Mouse (Mus musculus) heart, embryonic 16.5 days (tissue): ENCODE data around the gene Farp1. TPM values are rescaled to one million over a fixed set of nuclear protein-coding genes. Genes with fewer than 3 reads are reported as not detected.
A peak's percentile ranks its signal among the peaks of the same experiment; 100 is the strongest.

Experiments used
- ATAC-seq: fragments of 200-750 bp; cut with Nextera tagmentation; replicated peaks from 2 replicates; pipeline ENCODE4 v1.8.0; 2017; ENCODE audit warnings: moderate number of reproducible peaks; ENCODE audit not compliant: insufficient read depth, low FRiP score; ENCODE audit errors: extremely low read depth
- H3K27ac ChIP-seq: fragments of 300-500 bp; sonication (generic); 2 replicates; pipeline ENCODE4 v1.5.1; 2014; ENCODE audit warnings: mild to moderate bottlenecking, low read length, control low read depth, moderate library complexity
- H3K27me3 ChIP-seq: fragments of 300-500 bp; sonication (generic); 2 replicates; pipeline ENCODE4 v1.6.1; 2014; ENCODE audit warnings: low read length, mixed read lengths; ENCODE audit not compliant: control insufficient read depth, insufficient read depth
- H3K36me3 ChIP-seq: fragments of 300-500 bp; sonication (generic); 2 replicates; pipeline ENCODE4 v1.6.1; 2014; ENCODE audit not compliant: control insufficient read depth, insufficient read depth
- H3K4me1 ChIP-seq: fragments of 300-500 bp; sonication (generic); 2 replicates; pipeline ENCODE4 v1.6.1; 2014; ENCODE audit warnings: low read length, mixed read lengths; ENCODE audit not compliant: control insufficient read depth, insufficient read depth
- H3K4me2 ChIP-seq: fragments of 300-500 bp; sonication (generic); 2 replicates; pipeline ENCODE4 v1.6.1; 2014; ENCODE audit warnings: low read depth, mild to moderate bottlenecking, control low read depth, low read length
- H3K4me3 ChIP-seq: fragments of 300-500 bp; sonication (generic); 2 replicates; pipeline ENCODE4 v1.5.1; 2014; ENCODE audit warnings: mild to moderate bottlenecking, control low read depth, low read length
- H3K9ac ChIP-seq: fragments of 300-500 bp; sonication (generic); 2 replicates; pipeline ENCODE4 v1.6.1; 2014; ENCODE audit warnings: low read length, control low read depth
- H3K9me3 ChIP-seq: fragments of 300-500 bp; sonication (generic); replicated peaks from 2 replicates; pipeline ENCODE4 v1.6.1; 2016; ENCODE audit warnings: low read length; ENCODE audit not compliant: control insufficient read depth
- WGBS: fragments of 180-500 bp; shearing (Covaris S2); extraction: QIAGEN DNeasy Blood & Tissue Kit; methylation state at CpG from one replicate; pipeline ENCODE4 v1.1.7; 2014; 5-methylcytosine and 5-hydroxymethylcytosine counted together
- polyA plus RNA-seq: library from polyadenylated mRNA; unstranded; fragments of >200 nt; fragmentation: Nextera tagmentation; extraction: Ambion mirVana; gene quantifications from 2 replicates; pipeline ENCODE4 v1.2.1, GENCODE M21; 2015

Gene Farp1
- polyA plus RNA-seq, 1 experiment from 2014 or later, result 11.6 TPM

GRCm38 (mm10) chr14:121270490-121270889 is 235.5 kb downstream of the Farp1 start:
- no peaks in the 10 kb centered on the region for H3K27me3 ChIP-seq
- H3K4me2 ChIP-seq, result no peak overlapping the region; the same call in 1 of the 2 replicates
- no peaks in the 10 kb centered on the region for H3K9me3 ChIP-seq
- peak overlapping the region; percentile 78 for H3K27ac ChIP-seq
- peaks cover 10% of the 10 kb centered on the region for H3K4me1 ChIP-seq
- ATAC-seq, result peak; percentile 70
- 43% methylated on average over 6 of the region's 6 CpGs for WGBS
- H3K4me3 ChIP-seq, result no peak overlapping the region
- peaks cover 13% of the 10 kb centered on the region for H3K36me3 ChIP-seq
- 0 out of 2 replicates have a peak overlapping the region, but pooled peaks have one; percentile 18 for H3K9ac ChIP-seq

GRCm38 (mm10) chr14:121274985-121275384 is 240.0 kb downstream of the Farp1 start:
- Histone ChIP-seq H3K27me3 (no peaks in the 10 kb centered on the region), H3K36me3 (peaks cover 19% of the 10 kb centered on the region), H3K27ac (no peak overlapping the region), H3K9me3 (no peaks in the 10 kb centered on the region), H3K9ac (no peak overlapping the region), H3K4me3 (no peak overlapping the region), H3K4me1 (peaks cover 10% of the 10 kb centered on the region), H3K4me2 (no peak overlapping the region)
- WGBS, result 75% methylated on average over 12 of the region's 12 CpGs
- no peak for ATAC-seq

- H3K27me3 ChIP-seq, result no peaks in the 10 kb centered on the region
- WGBS, result 75% methylated on average over 10 of the region's 10 CpGs
- peaks cover 8% of the 10 kb centered on the region for H3K4me1 ChIP-seq
- no peak for ATAC-seq
- no peak overlapping the region for H3K9ac ChIP-seq
- no peak overlapping the region for H3K27ac ChIP-seq
- H3K4me3 ChIP-seq, result no peak overlapping the region
- no peak overlapping the region for H3K4me2 ChIP-seq
- H3K36me3 ChIP-seq, result peaks cover 24% of the 10 kb centered on the region
- H3K9me3 ChIP-seq, result no peaks in the 10 kb centered on the region
Observed at GRCm38 (mm10) chr14:121276016-121276415, 241.0 kb downstream of the Farp1 start.

- ATAC-seq, result peak; percentile 59; the same call in 1 of the 2 replicates
- H3K27me3 ChIP-seq, result no peaks in the 10 kb centered on the region
- 28% methylated on average over 6 of the region's 6 CpGs for WGBS
- H3K27ac ChIP-seq, result no peak overlapping the region
- H3K4me2 ChIP-seq, result no peak overlapping the region
- H3K36me3 ChIP-seq, result peaks cover 28% of the 10 kb centered on the region
- no peaks in the 10 kb centered on the region for H3K9me3 ChIP-seq
- H3K4me3 ChIP-seq, result no peak overlapping the region
- H3K9ac ChIP-seq, result no peak overlapping the region
- H3K4me1 ChIP-seq, result peaks cover 11% of the 10 kb centered on the region
Observed at GRCm38 (mm10) chr14:121279106-121279505, 244.1 kb downstream of the Farp1 start.

GRCm38 (mm10) chr14:121280601-121281335 is 245.8 kb downstream of the Farp1 start:
- WGBS, result 53% methylated on average over 16 of the region's 16 CpGs
- no peak overlapping the region for H3K4me3 ChIP-seq
- H3K36me3 ChIP-seq, result peaks cover 37% of the 10 kb centered on the region
- ATAC-seq, result peak; percentile 51
- no peak overlapping the region for H3K4me2 ChIP-seq
- H3K27me3 ChIP-seq, result no peaks in the 10 kb centered on the region
- peaks cover 11% of the 10 kb centered on the region for H3K4me1 ChIP-seq
- H3K27ac ChIP-seq, result peak overlapping the region; percentile 58
- no peaks in the 10 kb centered on the region for H3K9me3 ChIP-seq
- H3K9ac ChIP-seq, result no peak overlapping the region

GRCm38 (mm10) chr14:121281336-121281710 is 246.3 kb downstream of the Farp1 start:
- H3K9ac ChIP-seq, result no peak overlapping the region
- ATAC-seq, result no peak
- H3K27me3 ChIP-seq, result no peaks in the 10 kb centered on the region
- H3K4me2 ChIP-seq, result no peak overlapping the region
- peaks cover 41% of the 10 kb centered on the region for H3K36me3 ChIP-seq
- no peak overlapping the region for H3K4me3 ChIP-seq
- no peaks in the 10 kb centered on the region for H3K9me3 ChIP-seq
- H3K4me1 ChIP-seq, result peaks cover 11% of the 10 kb centered on the region
- peak overlapping the region; percentile 58 for H3K27ac ChIP-seq

GRCm38 (mm10) chr14:121285379-121286120 is 250.6 kb downstream of the Farp1 start:
- Histone ChIP-seq H3K36me3 (peaks cover 48% of the 10 kb centered on the region), H3K27me3 (no peaks in the 10 kb centered on the region), H3K9me3 (no peaks in the 10 kb centered on the region), H3K27ac (no peak overlapping the region), H3K4me1 (peaks cover 9% of the 10 kb centered on the region), H3K4me2 (no peak overlapping the region), H3K9ac (no peak overlapping the region), H3K4me3 (no peak overlapping the region)
- 92% methylated on average over 14 of the region's 14 CpGs for WGBS
- ATAC-seq, result no peak

- H3K4me3 ChIP-seq, result no peak overlapping the region
- peaks cover 50% of the 10 kb centered on the region for H3K36me3 ChIP-seq
- H3K9ac ChIP-seq, result no peak overlapping the region
- no peaks in the 10 kb centered on the region for H3K9me3 ChIP-seq
- H3K27ac ChIP-seq, result no peak overlapping the region
- peaks cover 3% of the 10 kb centered on the region; the same call in 1 of the 2 replicates for H3K4me1 ChIP-seq
- no peak overlapping the region for H3K4me2 ChIP-seq
- H3K27me3 ChIP-seq, result no peaks in the 10 kb centered on the region
- no peak for ATAC-seq
- WGBS, result 93% methylated on average over 8 of the region's 8 CpGs
Observed at GRCm38 (mm10) chr14:121291881-121292280, 256.9 kb downstream of the Farp1 start.

- peaks cover 49% of the 10 kb centered on the region for H3K36me3 ChIP-seq
- H3K9ac ChIP-seq, result no peak overlapping the region
- H3K4me1 ChIP-seq, result peaks cover 3% of the 10 kb centered on the region; the same call in 1 of the 2 replicates
- H3K4me3 ChIP-seq, result no peak overlapping the region
- H3K27me3 ChIP-seq, result no peaks in the 10 kb centered on the region
- ATAC-seq, result no peak
- 86% methylated on average over 3 of the region's 3 CpGs for WGBS
- H3K9me3 ChIP-seq, result no peaks in the 10 kb centered on the region
- no peak overlapping the region for H3K4me2 ChIP-seq
- H3K27ac ChIP-seq, result no peak overlapping the region
Observed at GRCm38 (mm10) chr14:121292391-121292790, 257.4 kb downstream of the Farp1 start.
